Mouse (Mus musculus) retina, postnatal 1 day (tissue): ENCODE measurements around the gene Crip1.

ENCODE experiments used
- DNase-seq: peaks from one replicate; pipeline ENCODE4 v3.0.0-alpha.2; 2012

The Crip1 gene

GRCm38 (mm10) chr12:113132567-113132966 is 13.5 kb upstream of the Crip1 start:
- DNase-seq: no peak

- no peak for DNase-seq
Measured at GRCm38 (mm10) chr12:113133260-113133659, 12.9 kb upstream of the Crip1 start.

- DNase-seq: no peak
Measured at GRCm38 (mm10) chr12:113133861-113134403, 12.2 kb upstream of the Crip1 start.

GRCm38 (mm10) chr12:113134502-113134901 is 11.6 kb upstream of the Crip1 start:
- DNase-seq: no peak

- no peak for DNase-seq
Measured at GRCm38 (mm10) chr12:113135401-113135800, 10.7 kb upstream of the Crip1 start.

- DNase-seq: no peak
Measured at GRCm38 (mm10) chr12:113136492-113137020, 9.6 kb upstream of the Crip1 start.

GRCm38 (mm10) chr12:113137260-113138213 is 8.6 kb upstream of the Crip1 start:
- DNase-seq: no peak

- DNase-seq: no peak
Measured at GRCm38 (mm10) chr12:113138291-113138690, 7.8 kb upstream of the Crip1 start.

- peak; percentile 50 for DNase-seq
Measured at GRCm38 (mm10) chr12:113138901-113139864, 6.9 kb upstream of the Crip1 start.

GRCm38 (mm10) chr12:113139908-113140615 is 6.1 kb upstream of the Crip1 start, which contains the start of gene Crip2:
TSS of gene Crip2 (plus strand) at chr12:113140236.
- DNase-seq: peak; percentile 95

GRCm38 (mm10) chr12:113140616-113141411 is 5.3 kb upstream of the Crip1 start:
- no peak for DNase-seq

- no peak for DNase-seq
Measured at GRCm38 (mm10) chr12:113141531-113141973, 4.6 kb upstream of the Crip1 start.

- DNase-seq: peak; percentile 70
Measured at GRCm38 (mm10) chr12:113142021-113142975, 3.8 kb upstream of the Crip1 start.

GRCm38 (mm10) chr12:113143164-113143563 is 3.0 kb upstream of the Crip1 start:
- no peak for DNase-seq

- peak; percentile 63 for DNase-seq
Measured at GRCm38 (mm10) chr12:113144001-113144756, 1.9 kb upstream of the Crip1 start.

- DNase-seq: no peak
Measured at GRCm38 (mm10) chr12:113144886-113145285, 1.2 kb upstream of the Crip1 start.

GRCm38 (mm10) chr12:113145591-113145990 is 525 bp upstream of the Crip1 start:
- no peak for DNase-seq

GRCm38 (mm10) chr12:113147481-113147880 is 1.4 kb downstream of the Crip1 start:
- DNase-seq: no peak
